Mouse (Mus musculus): ENCODE data around the gene Hyal3. TPM values are rescaled to one million over a fixed set of nuclear protein-coding genes. Genes with fewer than 3 reads are reported as not detected.

Hyal3 gene
- total and polyA plus RNA-seq, 3 experiments, result 2.3 to 6.8 TPM; not detected in 1

- TF ChIP-seq ZKSCAN1 (IDR thresholded peaks at IDR 0.05; ENCODE audit: low read depth, low read length), result no peak
- no peak for TF ChIP-seq CHD1 (IDR thresholded peaks at IDR 0.05; ENCODE audit: low read depth, low read length)
- TF ChIP-seq MXI1 (IDR thresholded peaks at IDR 0.05; ENCODE audit: low read depth, low read length), result peak; percentile 91
- TF ChIP-seq MAX (IDR thresholded peaks at IDR 0.05; ENCODE audit: low read length), result peak; percentile 72
- TF ChIP-seq SMC3 (IDR thresholded peaks at IDR 0.05; ENCODE audit: low read depth, low read length), result no peak
- TF ChIP-seq MYB (IDR thresholded peaks at IDR 0.05; ENCODE audit: low read depth, low read length), result no peak
- TF ChIP-seq RAD21 (IDR thresholded peaks at IDR 0.05; ENCODE audit: low read depth, low read length), result no peak
- TF ChIP-seq BHLHE40 (IDR thresholded peaks at IDR 0.05; ENCODE audit: borderline replicate concordance, low read depth, low read length), result no peak
- peak in 1 of 3 experiments; percentile 10; a peak in 1 of 6 replicates for TF ChIP-seq CTCF (IDR thresholded peaks at IDR 0.05 in 2 of 3, conservative IDR thresholded peaks at IDR 0.05 in 1 of 3; ENCODE audit: control insufficient read depth in 1 of 3, insufficient read depth in 1 of 3, low read depth in 2 of 3, low read length in 3 of 3, poor library complexity in 1 of 3, severe bottlenecking in 1 of 3)
Measured at GRCm38 (mm10) chr9:107590058-107590772, 9.6 kb downstream of the Hyal3 start (continued).

DNA sequence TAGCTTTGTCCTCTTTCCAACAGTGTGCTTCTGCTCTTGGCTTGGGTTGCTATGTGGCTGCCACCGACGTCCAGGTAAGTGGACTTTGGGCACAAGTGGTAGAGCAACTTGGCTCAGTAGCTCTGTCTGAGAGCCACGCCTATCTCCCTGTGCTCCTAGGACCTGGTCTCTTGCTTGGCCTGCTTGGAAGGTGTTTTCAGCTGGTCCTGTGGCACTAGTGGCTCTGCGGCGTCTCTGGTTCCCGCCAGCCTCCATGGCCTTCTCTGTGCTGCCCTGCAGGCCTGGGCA, 10.1 kb downstream of the Hyal3 start:
- TF ChIP-seq ELF1 (IDR thresholded peaks at IDR 0.05; ENCODE audit: low read depth, low read length), result no peak
- no peak for TF ChIP-seq SMC3 (IDR thresholded peaks at IDR 0.05; ENCODE audit: low read depth, low read length)
- no peak for TF ChIP-seq USF2 (IDR thresholded peaks at IDR 0.05; ENCODE audit: borderline replicate concordance in 1 of 2, insufficient read depth in 1 of 2, low read depth in 1 of 2, low read length in 2 of 2)
- TF ChIP-seq NRF1 (IDR thresholded peaks at IDR 0.05; ENCODE audit: insufficient read depth, low read depth, low read length, poor library complexity, severe bottlenecking), result no peak
- no peak for TF ChIP-seq UBTF (IDR thresholded peaks at IDR 0.05; ENCODE audit: borderline replicate concordance, insufficient read depth, low read depth, low read length)
- TF ChIP-seq ETS1 (IDR thresholded peaks at IDR 0.05; ENCODE audit: low read depth, low read length), result no peak
- TF ChIP-seq CHD1 (IDR thresholded peaks at IDR 0.05; ENCODE audit: low read depth, low read length), result no peak
- TF ChIP-seq CTCF (IDR thresholded peaks at IDR 0.05 in 2 of 3, conservative IDR thresholded peaks at IDR 0.05 in 1 of 3; ENCODE audit: control insufficient read depth in 1 of 3, insufficient read depth in 1 of 3, low read depth in 2 of 3, low read length in 3 of 3, poor library complexity in 1 of 3, severe bottlenecking in 1 of 3), result no peak
- TF ChIP-seq ZNF384 (IDR thresholded peaks at IDR 0.05; ENCODE audit: low read depth, low read length), result no peak
- no peak for TF ChIP-seq ZMIZ1 (IDR thresholded peaks at IDR 0.05; ENCODE audit: low read depth, low read length)
- TF ChIP-seq EP300 (IDR thresholded peaks at IDR 0.05; ENCODE audit: low read depth in 1 of 2, low read length in 2 of 2), result no peak
- TF ChIP-seq SIN3A (IDR thresholded peaks at IDR 0.05; ENCODE audit: low read length), result no peak
- no peak for TF ChIP-seq RAD21 (IDR thresholded peaks at IDR 0.05; ENCODE audit: low read depth, low read length)
- TF ChIP-seq MAX (IDR thresholded peaks at IDR 0.05; ENCODE audit: low read length), result no peak
- TF ChIP-seq TCF12 (IDR thresholded peaks at IDR 0.05; ENCODE audit: low read depth, low read length), result no peak
- TF ChIP-seq GATA1 (IDR thresholded peaks at IDR 0.05; ENCODE audit: low read depth, low read length), result no peak
- peaks cover 34% of the 10 kb centered on the region for H3K79me2 ChIP-seq (ENCODE audit: control insufficient read depth, insufficient read depth, low read length, poor library complexity)
- DNase-seq (ENCODE audit: low read depth, low spot score), result no peak
- H3K27ac ChIP-seq (ENCODE audit: control insufficient read depth, low read depth, low read length), result peak overlapping the region; percentile 13; the same call in 1 of the 2 replicates
- peaks cover 16 to 26% of the 10 kb centered on the region in 2 experiments; a peak in 3 of 4 replicates for H3K4me1 ChIP-seq (ENCODE audit: control insufficient read depth in 1 of 2, insufficient read depth in 2 of 2, low read length in 2 of 2)
- no peak overlapping the region for H3K4me3 ChIP-seq (ENCODE audit: control insufficient read depth in 1 of 2, insufficient read depth in 1 of 2, low read depth in 2 of 2, low read length in 2 of 2)
- no peaks in the 10 kb centered on the region for H3K27me3 ChIP-seq (ENCODE audit: control insufficient read depth in 1 of 2, insufficient read depth in 2 of 2, low read length in 2 of 2)
- peaks cover 5 to 27% of the 10 kb centered on the region in 2 experiments; a peak in 3 of 4 replicates for H3K36me3 ChIP-seq (ENCODE audit: control insufficient read depth in 1 of 2, insufficient read depth in 2 of 2, low read length in 2 of 2)
- H3K9me3 ChIP-seq (replicated peaks; ENCODE audit: insufficient read depth, low read length), result no peaks in the 10 kb centered on the region
- peak overlapping the region; percentile 7; the same call in 1 of the 2 replicates for H3K9ac ChIP-seq (ENCODE audit: control insufficient read depth, low read depth, low read length, poor library complexity, severe bottlenecking)
